Mouse (Mus musculus) limb, embryonic 11.5 days (tissue): Measurements from ENCODE around the gene Tut4. TPM values are rescaled to one million over a fixed set of nuclear protein-coding genes. Genes with fewer than 3 reads are reported as not detected.
A peak's percentile ranks its signal among the peaks of the same experiment; 100 is the strongest.

Source experiments
- ATAC-seq: fragments of 200-750 bp; cut with Nextera tagmentation; 2 replicates; pipeline ENCODE4 v1.8.0; 2017; ENCODE audit warnings: low read depth; ENCODE audit not compliant: insufficient number of reproducible peaks, low FRiP score, low TSS enrichment
- DNase-seq: peaks from one replicate; pipeline ENCODE4 v3.0.0-alpha.2; 2015; ENCODE audit warnings: low spot score
- H3K27ac ChIP-seq: fragments of 300-500 bp; sonication (generic); replicated peaks from 2 replicates; pipeline ENCODE4 v1.5.1; 2014; ENCODE audit warnings: low read depth, mild to moderate bottlenecking, low read length
- H3K27me3 ChIP-seq: fragments of 300-500 bp; sonication (generic); 2 replicates; pipeline ENCODE4 v1.6.1; 2014; ENCODE audit warnings: mild to moderate bottlenecking, low read length, mixed read lengths; ENCODE audit not compliant: control insufficient read depth, insufficient read depth
- H3K36me3 ChIP-seq: fragments of 300-500 bp; sonication (generic); 2 replicates; pipeline ENCODE4 v1.6.1; 2014; ENCODE audit warnings: mild to moderate bottlenecking, low read length, moderate library complexity, mixed read lengths; ENCODE audit not compliant: control insufficient read depth, insufficient read depth
- H3K4me1 ChIP-seq: fragments of 300-500 bp; sonication (generic); 2 replicates; pipeline ENCODE4 v1.6.1; 2014; ENCODE audit warnings: low read length, mixed read lengths; ENCODE audit not compliant: control insufficient read depth, insufficient read depth
- H3K4me2 ChIP-seq: fragments of 300-500 bp; sonication (generic); 2 replicates; pipeline ENCODE4 v1.6.1; 2014; ENCODE audit warnings: low read depth, mild to moderate bottlenecking, moderate library complexity; ENCODE audit not compliant: severe bottlenecking
- H3K4me3 ChIP-seq: fragments of 300-500 bp; sonication (generic); 2 replicates; pipeline ENCODE4 v1.5.1; 2014; ENCODE audit warnings: low read depth, low read length
- H3K9ac ChIP-seq: fragments of 300-500 bp; sonication (generic); 2 replicates; pipeline ENCODE4 v1.6.1; 2014; ENCODE audit warnings: mild to moderate bottlenecking, low read length
- H3K9me3 ChIP-seq: fragments of 300-500 bp; sonication (generic); 2 replicates; pipeline ENCODE4 v1.6.1; 2016; ENCODE audit warnings: low read length; ENCODE audit not compliant: control insufficient read depth
- WGBS: fragments of 180-500 bp; shearing (Covaris S2); extraction: QIAGEN DNeasy Blood & Tissue Kit; methylation state at CpG from one replicate; pipeline ENCODE4 v1.1.7; 2014; 5-methylcytosine and 5-hydroxymethylcytosine counted together
- polyA plus RNA-seq: library from polyadenylated mRNA; unstranded; fragments of >200 nt; fragmentation: Nextera tagmentation; extraction: Ambion mirVana; gene quantifications from 2 replicates; pipeline ENCODE4 v1.2.1, GENCODE M21; 2014

Tut4 gene
- polyA plus RNA-seq, 1 experiment from 2014 or later: 125 TPM

DNA sequence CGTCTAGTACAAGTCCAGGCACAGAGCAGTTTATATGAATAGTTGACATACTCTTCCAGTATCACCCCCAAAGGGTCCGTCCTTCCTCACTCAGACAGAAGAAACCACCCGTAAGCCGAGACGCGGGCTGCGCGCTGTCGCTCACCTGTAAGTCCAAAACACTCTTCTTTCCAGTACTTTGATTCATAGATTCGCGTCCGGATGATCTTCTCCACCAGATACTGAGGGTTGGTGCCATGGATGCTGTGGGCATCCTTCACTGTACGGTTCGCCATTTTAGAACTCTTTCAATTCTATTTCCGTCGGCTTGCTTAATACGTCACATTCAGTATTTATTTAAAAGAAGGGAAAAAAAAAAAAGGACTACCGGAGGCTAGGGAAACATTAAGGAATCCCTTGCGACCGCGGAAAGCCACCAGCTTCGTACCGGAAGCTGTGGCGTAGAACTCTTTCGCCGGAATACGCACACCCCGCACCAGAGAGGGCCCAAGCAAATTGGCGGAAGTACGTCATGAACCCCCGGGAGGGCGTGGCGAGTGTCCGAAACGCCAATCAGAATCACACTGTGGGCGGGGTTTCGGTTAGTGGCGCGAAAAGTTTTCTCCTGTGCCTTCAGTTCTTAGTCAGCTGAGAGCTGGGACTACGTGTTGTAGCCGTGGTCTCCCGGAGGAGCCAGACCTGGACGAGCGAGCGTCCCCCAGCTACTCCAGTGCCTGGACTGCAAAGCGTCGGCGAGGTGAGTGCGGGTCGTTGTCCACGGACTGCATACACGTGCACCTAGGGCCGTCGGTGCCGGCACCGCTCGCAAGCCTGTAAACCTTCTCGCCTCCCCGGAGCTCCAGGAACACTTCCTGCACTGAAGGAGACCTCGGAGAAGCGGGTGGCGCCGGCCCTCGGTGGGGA is 119.9 kb downstream of the Tut4 start, which contains the start of the genes Prpf38a and Orc1:
Prpf38a (minus strand) TSS at position 497 of the 903 bp plus-strand sequence.
Orc1 (plus strand) TSS at position 584 of the 903 bp plus-strand sequence.
- under 1% methylated on average over 64 of the region's 64 CpGs for WGBS
- Histone ChIP-seq H3K9me3 (no peaks in the 10 kb centered on the region), H3K27me3 (no peaks in the 10 kb centered on the region), H3K9ac (peak within 1 kb of the TSS; percentile 65), H3K4me1 (peaks cover 7% of the 10 kb centered on the region; the same call in 1 of the 2 replicates), H3K27ac (no peak within 1 kb of the TSS; the same call in 1 of the 2 replicates), H3K4me2 (peak within 1 kb of the TSS; percentile 55), H3K36me3 (0 out of 2 replicates have a peak, but pooled peaks cover 2% of the 10 kb centered on the region), H3K4me3 (peak within 1 kb of the TSS; percentile 69)
- DNase-seq (peak; percentile 100), ATAC-seq (peak; percentile 97)

- Histone ChIP-seq H3K4me1 (peaks cover 7% of the 10 kb centered on the region; the same call in 1 of the 2 replicates), H3K9ac (peak overlapping the region; percentile 63), H3K9me3 (no peaks in the 10 kb centered on the region), H3K4me3 (peak overlapping the region; percentile 69), H3K4me2 (peak overlapping the region; percentile 55), H3K36me3 (no peaks in the 10 kb centered on the region), H3K27me3 (no peaks in the 10 kb centered on the region), H3K27ac (no peak overlapping the region)
- DNase-seq (no peak), ATAC-seq (no peak)
- WGBS: under 1% methylated on average over 16 of the region's 16 CpGs
These were observed 120.7 kb downstream of the Tut4 start for GRCm38 (mm10) chr4:108579743-108580411.

DNA sequence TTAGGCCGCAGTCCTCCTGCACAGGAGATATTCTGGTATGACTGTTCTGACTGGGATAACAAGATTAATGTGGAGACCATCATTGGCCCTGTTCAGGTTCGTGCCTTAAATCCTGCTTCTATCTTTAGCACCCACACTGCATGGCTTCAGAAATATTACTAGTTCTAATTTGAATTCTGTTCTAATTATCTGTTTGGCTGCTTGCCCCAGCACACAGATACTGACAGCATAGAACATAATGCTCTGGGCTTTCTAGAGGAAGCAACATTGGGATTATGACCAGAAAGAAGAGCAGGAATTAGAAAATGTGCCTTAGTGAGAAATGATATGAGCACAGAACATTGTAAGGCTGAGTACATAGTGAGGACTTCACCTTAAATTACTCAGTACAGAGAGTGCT is 134.2 kb downstream of the Tut4 start:
- WGBS: 93% methylated on average over 2 of the region's 2 CpGs

GRCm38 (mm10) chr4:108595785-108596184 is 136.6 kb downstream of the Tut4 start:
- no peak overlapping the region for H3K4me2 ChIP-seq
- ATAC-seq (no peak), DNase-seq (no peak)
- H3K9ac ChIP-seq: no peak overlapping the region
- WGBS: 77% methylated on average over 1 of the region's 1 CpGs
- H3K36me3 ChIP-seq: peaks cover 10% of the 10 kb centered on the region
- no peaks in the 10 kb centered on the region for H3K9me3 ChIP-seq
- no peak overlapping the region for H3K4me3 ChIP-seq
- H3K27me3 ChIP-seq: no peaks in the 10 kb centered on the region
- H3K4me1 ChIP-seq: no peaks in the 10 kb centered on the region
- H3K27ac ChIP-seq: no peak overlapping the region

More for the DNA sequence above, 134.2 kb downstream of the Tut4 start:
- Histone ChIP-seq H3K36me3 (peaks cover 3% of the 10 kb centered on the region; the same call in 1 of the 2 replicates), H3K9me3 (no peaks in the 10 kb centered on the region), H3K4me1 (no peaks in the 10 kb centered on the region), H3K4me3 (no peak overlapping the region), H3K27ac (no peak overlapping the region), H3K9ac (no peak overlapping the region), H3K4me2 (no peak overlapping the region), H3K27me3 (no peaks in the 10 kb centered on the region)
- no peak for ATAC-seq
- DNase-seq: no peak

DNA sequence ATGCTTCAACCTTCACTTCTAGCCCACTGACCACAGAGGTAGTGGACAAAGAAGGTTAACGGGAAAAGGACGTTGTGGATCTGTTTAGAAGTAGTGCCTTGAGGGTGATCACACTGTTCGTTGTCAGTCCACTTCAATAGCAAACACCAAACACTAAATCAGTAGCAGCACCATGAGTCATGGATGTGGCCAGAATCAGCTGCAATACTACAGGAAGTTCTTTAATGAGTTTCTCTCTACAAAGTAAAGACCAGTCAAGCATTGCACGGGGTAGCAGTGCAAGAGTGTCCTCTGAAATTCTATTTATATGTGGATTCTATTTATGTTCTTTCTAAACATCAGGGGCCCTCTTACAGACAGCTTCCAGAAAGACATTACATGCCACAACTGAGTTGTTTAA is 139.1 kb downstream of the Tut4 start:
- H3K9me3 ChIP-seq: no peaks in the 10 kb centered on the region

DNA sequence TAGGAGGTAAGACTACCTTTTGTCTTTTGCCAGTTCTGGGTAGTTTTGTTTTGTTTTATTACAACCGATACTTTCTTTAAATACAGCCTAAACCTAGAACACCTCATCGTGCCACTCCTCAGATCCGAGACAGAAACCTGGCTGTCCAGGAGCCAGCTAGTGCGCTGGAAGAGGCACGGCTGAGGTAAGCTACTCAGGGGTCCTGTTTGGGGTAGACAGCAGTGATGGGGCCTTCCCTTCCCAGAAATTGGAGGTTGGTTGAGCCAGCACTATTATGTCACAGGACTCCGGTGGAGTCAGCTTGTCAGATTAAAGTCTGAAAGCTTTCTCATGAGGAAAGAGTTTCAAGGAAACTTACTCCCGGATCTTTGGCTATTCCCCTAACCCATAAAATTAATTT is 142.6 kb downstream of the Tut4 start:
- H3K36me3 ChIP-seq: peaks cover 18% of the 10 kb centered on the region
- no peak overlapping the region for H3K9ac ChIP-seq
- DNase-seq (no peak), ATAC-seq (no peak)
- no peak overlapping the region for H3K4me2 ChIP-seq
- H3K27ac ChIP-seq: no peak overlapping the region
- no peak overlapping the region for H3K4me3 ChIP-seq
- no peaks in the 10 kb centered on the region for H3K9me3 ChIP-seq
- no peaks in the 10 kb centered on the region for H3K4me1 ChIP-seq
- WGBS: 94% methylated on average over 7 of the region's 7 CpGs
- H3K27me3 ChIP-seq: no peaks in the 10 kb centered on the region

More for the DNA sequence above, 139.1 kb downstream of the Tut4 start:
- no peak overlapping the region for H3K4me2 ChIP-seq
- no peaks in the 10 kb centered on the region for H3K27me3 ChIP-seq
- peaks cover 17% of the 10 kb centered on the region for H3K36me3 ChIP-seq
- H3K4me1 ChIP-seq: no peaks in the 10 kb centered on the region
- H3K4me3 ChIP-seq: no peak overlapping the region
- no peak for ATAC-seq
- no peak overlapping the region for H3K9ac ChIP-seq
- no peak for DNase-seq
- no peak overlapping the region for H3K27ac ChIP-seq
- 87% methylated on average over 4 of the region's 4 CpGs for WGBS

GRCm38 (mm10) chr4:108608651-108609050 is 149.4 kb downstream of the Tut4 start:
- no peaks in the 10 kb centered on the region for H3K4me1 ChIP-seq
- no peak overlapping the region for H3K4me2 ChIP-seq
- no peaks in the 10 kb centered on the region for H3K9me3 ChIP-seq
- H3K4me3 ChIP-seq: no peak overlapping the region
- DNase-seq (no peak), ATAC-seq (no peak)
- no peak overlapping the region for H3K9ac ChIP-seq
- H3K27ac ChIP-seq: no peak overlapping the region
- peaks cover 6% of the 10 kb centered on the region for H3K36me3 ChIP-seq
- H3K27me3 ChIP-seq: no peaks in the 10 kb centered on the region
- 97% methylated on average over 3 of the region's 3 CpGs for WGBS
